Mouse (Mus musculus) stomach, postnatal 0 days (tissue): ENCODE measurements at regions not wholly inside any gene's neighbourhood (a gene's known extent, or its start where the extent isn't known, plus 50 kb on each side); places are given as distances from the start of the nearest gene placed in this dataset.

Experiments used
- CTCF ChIP-seq: IDR thresholded peaks from 2 replicates; pipeline ENCODE4 v1.5.1; 2016; ENCODE audit warnings: antibody characterized with exemption, low read depth, mild to moderate bottlenecking, moderate library complexity
- EP300 ChIP-seq: optimal IDR thresholded peaks from 2 replicates; pipeline ENCODE3; 2016; ENCODE audit warnings: antibody characterized with exemption

DNA sequence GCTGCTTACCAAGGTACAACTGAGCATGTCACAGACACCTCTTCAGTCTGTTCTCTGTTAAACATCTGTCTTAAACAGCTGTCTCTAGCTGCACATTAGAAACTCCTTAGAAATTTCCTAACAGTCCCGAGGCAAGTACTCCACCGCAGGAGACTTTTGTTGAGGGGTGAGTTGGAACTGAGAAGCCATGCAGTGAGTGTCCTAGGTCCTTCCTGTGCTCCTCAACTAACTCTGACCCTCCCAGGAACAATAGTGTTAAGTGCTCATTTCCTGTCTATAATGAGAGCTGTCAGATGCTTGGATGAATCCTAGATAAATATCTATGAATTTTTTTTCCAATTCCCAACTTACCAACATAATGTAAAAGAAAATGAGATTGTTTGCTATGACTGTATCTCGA lies 141.1 kb downstream of the Slc35b3 start:
- TF ChIP-seq CTCF (no peak), EP300 (no peak)
